Mouse (Mus musculus) liver, embryonic 14.5 days (tissue): Measurements from ENCODE around the gene Entpd5.

Source experiments
- CTCF ChIP-seq: IDR thresholded peaks from 2 replicates; pipeline ENCODE4 v1.5.1; 2016; ENCODE audit warnings: antibody characterized with exemption, low read depth, control low read depth
- EP300 ChIP-seq: IDR thresholded peaks from 2 replicates; pipeline ENCODE4 v1.6.1; 2016; ENCODE audit warnings: antibody characterized with exemption, low read depth

DNA sequence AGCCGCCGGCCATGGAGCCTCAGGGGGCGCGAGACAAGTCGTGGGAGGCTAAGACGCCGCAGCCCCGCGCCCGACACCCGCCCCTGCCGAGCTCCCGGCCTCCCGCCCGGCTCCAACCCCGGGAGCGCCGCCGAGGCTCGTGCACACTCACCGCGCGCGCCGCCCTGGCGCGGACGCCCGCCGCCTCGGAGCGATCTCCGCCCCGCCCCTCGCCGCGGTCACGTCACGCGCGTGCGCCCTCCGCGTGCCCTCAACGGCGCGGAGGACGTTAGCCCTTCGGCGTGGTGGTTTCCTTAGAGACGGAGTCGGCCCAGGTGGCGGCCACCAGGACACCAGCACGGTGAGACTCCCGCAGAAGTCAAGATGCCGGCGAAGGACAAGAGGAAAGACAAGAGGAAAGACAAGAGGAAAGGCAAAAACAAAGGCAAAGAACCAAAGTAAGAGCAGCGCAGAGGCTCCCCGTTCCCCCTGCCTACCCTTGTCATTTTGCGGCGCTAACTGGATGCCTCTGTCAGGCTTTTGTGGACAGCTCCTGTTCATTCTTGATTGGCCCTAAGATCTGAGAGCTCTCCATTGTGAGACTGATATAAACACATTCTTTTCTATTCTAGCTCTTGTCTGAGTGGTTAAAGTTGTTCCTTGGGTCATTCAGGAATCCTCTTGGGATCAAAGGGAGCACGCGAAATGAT lies at the start of gene Entpd5, which contains the start of gene Bbof1:
- TF ChIP-seq CTCF: no peak
- TF ChIP-seq EP300: no peak
